Mouse (Mus musculus) stomach, postnatal 0 days (tissue): ENCODE measurements around the gene Ces1h.

Experiments
- CTCF ChIP-seq: IDR thresholded peaks from 2 replicates; pipeline ENCODE4 v1.5.1; 2016; ENCODE audit warnings: antibody characterized with exemption, low read depth, mild to moderate bottlenecking, moderate library complexity
- EP300 ChIP-seq: optimal IDR thresholded peaks from 2 replicates; pipeline ENCODE3; 2016; ENCODE audit warnings: antibody characterized with exemption

DNA sequence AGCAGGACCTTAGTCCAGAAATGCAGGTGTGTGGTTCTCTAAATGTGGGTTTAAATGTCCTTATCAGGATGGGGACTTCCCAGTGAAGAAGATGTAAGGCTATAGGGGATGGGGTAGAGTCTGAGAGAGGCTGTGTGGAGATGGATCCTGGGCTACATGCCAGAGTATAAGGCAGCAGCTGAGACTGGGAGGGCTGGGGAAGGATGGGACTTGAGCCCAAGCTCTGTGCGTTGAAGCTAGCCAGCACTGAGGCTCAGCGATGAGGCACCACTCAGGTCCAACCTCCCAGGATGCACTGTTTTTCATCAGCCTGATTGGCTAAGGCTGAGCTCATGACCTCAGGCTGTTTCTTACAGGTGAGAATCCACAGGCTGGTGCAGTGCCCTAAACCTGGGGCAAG lies 29.3 kb upstream of the Ces1h start:
- TF ChIP-seq CTCF, result no peak
- no peak for TF ChIP-seq EP300
